Mouse (Mus musculus) midbrain, postnatal 0 days (tissue): ENCODE measurements around the gene Olfr545. TPM values are rescaled to one million over a fixed set of nuclear protein-coding genes. Genes with fewer than 3 reads are reported as not detected.
A peak's percentile ranks its signal among the peaks of the same experiment; 100 is the strongest.

Source experiments
- ATAC-seq: fragments of 200-750 bp; cut with Nextera tagmentation; 2 replicates; pipeline ENCODE4 v1.8.0; 2017; ENCODE audit warnings: moderate number of reproducible peaks, mild to moderate bottlenecking, moderate TSS enrichment, moderate library complexity; ENCODE audit not compliant: low FRiP score
- DNase-seq: peaks from one replicate; pipeline ENCODE4 v3.0.0-alpha.2; 2015; ENCODE audit warnings: low spot score
- H3K27ac ChIP-seq: fragments of 300-500 bp; sonication (generic); 2 replicates; pipeline ENCODE4 v1.5.1; 2014; ENCODE audit warnings: low read depth, mild to moderate bottlenecking, low read length, mixed read lengths
- H3K27me3 ChIP-seq: fragments of 300-500 bp; sonication (generic); 2 replicates; pipeline ENCODE4 v1.6.1; 2014; ENCODE audit warnings: low read length, control low read depth, mixed read lengths; ENCODE audit not compliant: insufficient read depth
- H3K36me3 ChIP-seq: fragments of 300-500 bp; sonication (generic); 2 replicates; pipeline ENCODE4 v1.6.1; 2014; ENCODE audit warnings: low read length, control low read depth, mixed read lengths; ENCODE audit not compliant: insufficient read depth
- H3K4me1 ChIP-seq: fragments of 300-500 bp; sonication (generic); 2 replicates; pipeline ENCODE4 v1.6.1; 2014; ENCODE audit warnings: mild to moderate bottlenecking, control low read depth, antibody characterized with exemption, low read length, mixed read lengths; ENCODE audit not compliant: insufficient read depth
- H3K4me2 ChIP-seq: fragments of 300-500 bp; sonication (generic); 2 replicates; pipeline ENCODE4 v1.6.1; 2014; ENCODE audit warnings: low read depth, mild to moderate bottlenecking, low read length, mixed read lengths; ENCODE audit not compliant: poor library complexity, severe bottlenecking
- H3K4me3 ChIP-seq: fragments of 300-500 bp; sonication (generic); 2 replicates; pipeline ENCODE4 v1.5.1; 2014; ENCODE audit warnings: low read depth, mild to moderate bottlenecking, low read length, moderate library complexity
- H3K9ac ChIP-seq: fragments of 300-500 bp; sonication (generic); replicated peaks from 2 replicates; pipeline ENCODE4 v1.6.1; 2014; ENCODE audit warnings: mild to moderate bottlenecking, low read length, moderate library complexity, mixed read lengths; ENCODE audit not compliant: poor library complexity, severe bottlenecking
- H3K9me3 ChIP-seq: fragments of 300-500 bp; sonication (generic); 2 replicates; pipeline ENCODE4 v1.6.1; 2016; ENCODE audit warnings: low read length, control low read depth
- CTCF ChIP-seq: IDR thresholded peaks from 2 replicates; pipeline ENCODE4 v1.5.1; 2016; ENCODE audit warnings: antibody characterized with exemption, mild to moderate bottlenecking
- WGBS: fragments of 180-500 bp; shearing (Covaris S2); extraction: QIAGEN DNeasy Blood & Tissue Kit; methylation state at CpG from one replicate; pipeline ENCODE4 v1.1.7; 2014; 5-methylcytosine and 5-hydroxymethylcytosine counted together
- polyA plus RNA-seq: library from polyadenylated mRNA; unstranded; fragments of >200 nt; fragmentation: Nextera tagmentation; extraction: Ambion mirVana; gene quantifications from 2 replicates; pipeline ENCODE4 v1.2.1, GENCODE M21; 2015
- total RNA-seq: library from RNA; depleted of rRNA; stranded (reverse); fragments of >200 nt; gene quantifications from 2 replicates; pipeline ENCODE4 v1.2.3, GENCODE M21; 2014

The Olfr545 gene
- total and polyA plus RNA-seq, 2 experiments from 2014 or later = 0.17 TPM; not detected in 1

DNA sequence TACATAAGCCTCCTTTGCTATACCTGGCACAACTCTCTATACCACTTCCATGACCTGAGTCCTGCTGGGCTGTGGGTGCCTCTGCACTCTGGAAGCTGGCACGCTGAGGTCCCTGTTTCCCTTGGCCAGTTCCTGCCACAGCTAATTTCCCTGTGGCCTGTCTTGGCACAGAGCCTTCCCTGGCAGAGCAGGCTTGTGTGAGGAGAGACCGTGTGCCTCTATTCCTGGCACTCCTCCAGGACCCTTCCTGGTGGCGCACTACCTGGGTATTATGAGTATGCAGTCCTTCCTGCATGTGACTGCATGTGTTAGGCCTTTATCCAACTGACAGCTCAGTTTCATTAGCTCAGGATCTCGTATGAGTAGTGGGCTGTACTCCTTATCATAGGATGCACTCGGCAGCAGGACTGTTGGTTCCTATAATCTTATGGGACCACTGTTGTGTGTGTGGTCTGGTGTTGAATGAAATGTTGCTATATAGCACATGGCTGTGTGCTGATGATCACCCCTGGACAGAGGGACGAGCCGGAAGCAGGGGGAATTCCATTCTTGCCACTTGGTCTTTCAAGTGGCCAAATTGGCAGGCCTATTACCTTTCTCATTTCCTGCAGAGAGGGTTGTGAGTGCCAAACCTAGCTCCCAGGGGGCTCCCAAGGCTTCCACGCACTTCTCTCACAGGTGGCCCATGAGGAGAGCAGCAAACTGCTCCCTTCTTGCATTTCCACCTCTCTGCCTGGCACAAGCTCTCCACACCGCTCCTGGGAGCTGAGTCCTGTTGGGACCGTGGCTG is 17.1 kb upstream of the Olfr545 start:
- Histone ChIP-seq H3K9ac (no peak overlapping the region), H3K9me3 (no peaks in the 10 kb centered on the region), H3K4me3 (no peak overlapping the region), H3K27me3 (peaks cover 5% of the 10 kb centered on the region; the same call in 1 of the 2 replicates), H3K27ac (no peak overlapping the region), H3K4me2 (no peak overlapping the region), H3K36me3 (no peaks in the 10 kb centered on the region), H3K4me1 (no peaks in the 10 kb centered on the region)
- ATAC-seq (no peak), DNase-seq (peak; percentile 48)
- WGBS = 67% methylated on average over 10 of the region's 10 CpGs
- no peak for TF ChIP-seq CTCF

DNA sequence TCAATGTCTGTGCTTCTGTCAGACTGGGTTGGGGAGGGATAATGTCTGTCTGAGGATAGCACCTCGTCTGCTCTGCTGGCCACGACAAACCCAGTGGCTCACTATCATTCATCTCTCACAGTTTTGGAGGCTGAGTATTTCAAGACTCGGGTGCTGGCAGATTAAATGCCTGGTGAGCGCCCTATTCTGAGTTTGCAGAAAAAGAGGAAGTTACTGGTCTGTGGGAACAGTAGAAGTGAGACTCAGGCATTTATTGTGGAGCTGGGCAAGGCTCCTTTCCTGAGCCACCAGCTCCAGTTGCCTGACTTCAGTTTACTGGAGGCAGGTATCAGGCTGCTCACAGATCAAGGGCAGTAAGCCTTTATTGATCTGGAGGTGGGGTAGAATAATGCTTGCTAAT is 14.8 kb upstream of the Olfr545 start:
- ATAC-seq (no peak), DNase-seq (no peak)
- Histone ChIP-seq H3K9ac (no peak overlapping the region), H3K9me3 (no peaks in the 10 kb centered on the region), H3K36me3 (no peaks in the 10 kb centered on the region), H3K27me3 (peaks cover 5% of the 10 kb centered on the region; the same call in 1 of the 2 replicates), H3K27ac (no peak overlapping the region), H3K4me2 (no peak overlapping the region), H3K4me1 (no peaks in the 10 kb centered on the region), H3K4me3 (no peak overlapping the region)
- TF ChIP-seq CTCF = no peak
- 72% methylated on average over 4 of the region's 4 CpGs for WGBS

DNA sequence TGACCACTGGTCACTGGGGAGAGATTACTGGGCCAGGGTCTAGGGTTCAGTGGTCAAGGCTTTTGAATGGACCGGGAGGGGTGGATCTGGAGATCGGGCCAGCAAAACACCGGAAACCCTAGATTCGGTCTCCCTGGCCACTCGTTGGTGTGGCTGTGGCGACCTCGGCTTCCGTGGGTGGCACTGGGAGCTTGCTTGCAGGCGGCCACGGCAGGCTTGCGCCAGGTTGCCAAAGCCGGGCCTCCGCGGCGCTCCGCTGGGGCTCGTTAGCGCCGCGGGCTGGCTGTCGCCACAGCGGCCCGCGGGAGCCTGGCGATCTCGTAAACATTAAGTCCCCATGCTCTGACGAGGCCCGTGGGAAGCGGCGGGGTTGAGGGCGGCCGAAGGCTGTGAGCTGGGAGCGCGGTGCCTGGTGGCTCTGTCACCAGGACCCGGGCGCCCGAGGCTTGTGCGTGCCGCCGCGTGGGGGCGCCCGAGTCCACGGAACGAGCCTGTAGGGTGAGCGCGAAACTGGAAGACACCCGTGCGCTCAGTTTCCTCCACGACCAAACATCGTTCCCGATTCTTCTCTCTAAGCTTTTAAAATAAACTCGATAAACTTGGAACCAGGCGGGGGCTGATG is 13.6 kb upstream of the Olfr545 start:
- ATAC-seq = peak; percentile 92
- TF ChIP-seq CTCF = peak; percentile 87
- Histone ChIP-seq H3K4me1 (no peaks in the 10 kb centered on the region), H3K36me3 (no peaks in the 10 kb centered on the region), H3K4me3 (peak overlapping the region; percentile 54), H3K9ac (peak overlapping the region; percentile 74), H3K27ac (peak overlapping the region; percentile 34; the same call in 1 of the 2 replicates), H3K27me3 (peaks cover 5% of the 10 kb centered on the region; the same call in 1 of the 2 replicates), H3K9me3 (no peaks in the 10 kb centered on the region), H3K4me2 (peak overlapping the region; percentile 89)
- DNase-seq = peak; percentile 87
- under 1% methylated on average over 53 of the region's 54 CpGs for WGBS

DNA sequence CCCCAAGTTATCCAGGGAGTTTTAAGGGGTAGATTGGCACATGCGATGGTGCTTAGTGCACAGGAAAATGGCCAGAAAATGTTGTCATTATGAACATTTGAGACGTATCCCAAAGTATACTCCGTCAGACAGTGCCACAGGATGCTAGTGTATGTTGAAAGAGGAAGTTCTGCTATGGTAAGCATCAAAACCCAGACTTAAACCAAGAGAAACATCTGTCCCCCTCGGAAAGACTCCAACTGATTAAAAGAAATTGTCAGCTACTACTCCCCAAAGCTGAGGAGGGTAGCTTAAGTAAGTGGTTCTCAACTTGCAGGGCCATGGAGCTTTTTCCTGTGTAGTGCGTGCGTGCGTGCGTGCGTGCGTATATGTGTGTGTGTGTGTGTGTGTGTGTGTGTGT is 12.6 kb upstream of the Olfr545 start:
- 96% methylated on average over 10 of the region's 10 CpGs for WGBS
- Histone ChIP-seq H3K4me3 (no peak overlapping the region), H3K9me3 (no peaks in the 10 kb centered on the region), H3K27ac (no peak overlapping the region), H3K9ac (no peak overlapping the region), H3K4me1 (no peaks in the 10 kb centered on the region), H3K27me3 (peaks cover 5% of the 10 kb centered on the region; the same call in 1 of the 2 replicates), H3K36me3 (no peaks in the 10 kb centered on the region), H3K4me2 (no peak overlapping the region)
- ATAC-seq (no peak), DNase-seq (no peak)
- TF ChIP-seq CTCF = no peak

DNA sequence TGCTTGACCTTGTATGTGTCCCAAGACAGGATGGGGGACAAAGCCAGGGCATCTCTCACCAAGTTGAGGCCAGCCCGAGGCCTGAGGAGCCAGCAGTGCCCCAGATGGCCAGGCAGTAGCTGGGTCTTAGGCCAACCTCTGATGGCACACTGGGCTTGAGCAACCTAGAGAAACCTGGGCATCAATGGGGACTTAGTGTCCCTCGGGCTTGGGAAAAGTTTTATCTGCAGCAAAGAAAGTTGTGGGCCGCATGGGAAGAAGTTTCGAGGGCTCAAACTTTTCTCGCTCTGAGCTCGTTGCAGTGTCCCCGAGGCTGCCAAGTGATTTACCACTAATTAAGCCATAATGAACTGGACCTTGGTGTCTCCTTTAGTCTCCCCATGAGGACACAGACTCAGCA is 10.4 kb upstream of the Olfr545 start:
- H3K27ac ChIP-seq = no peak overlapping the region
- no peaks in the 10 kb centered on the region for H3K9me3 ChIP-seq
- no peak overlapping the region for H3K4me3 ChIP-seq
- ATAC-seq = no peak
- no peaks in the 10 kb centered on the region for H3K36me3 ChIP-seq
- peaks cover 5% of the 10 kb centered on the region; the same call in 1 of the 2 replicates for H3K27me3 ChIP-seq
- no peaks in the 10 kb centered on the region for H3K4me1 ChIP-seq
- no peak for TF ChIP-seq CTCF
- 76% methylated on average over 7 of the region's 7 CpGs for WGBS
- DNase-seq = no peak
- H3K4me2 ChIP-seq = no peak overlapping the region
- H3K9ac ChIP-seq = no peak overlapping the region

DNA sequence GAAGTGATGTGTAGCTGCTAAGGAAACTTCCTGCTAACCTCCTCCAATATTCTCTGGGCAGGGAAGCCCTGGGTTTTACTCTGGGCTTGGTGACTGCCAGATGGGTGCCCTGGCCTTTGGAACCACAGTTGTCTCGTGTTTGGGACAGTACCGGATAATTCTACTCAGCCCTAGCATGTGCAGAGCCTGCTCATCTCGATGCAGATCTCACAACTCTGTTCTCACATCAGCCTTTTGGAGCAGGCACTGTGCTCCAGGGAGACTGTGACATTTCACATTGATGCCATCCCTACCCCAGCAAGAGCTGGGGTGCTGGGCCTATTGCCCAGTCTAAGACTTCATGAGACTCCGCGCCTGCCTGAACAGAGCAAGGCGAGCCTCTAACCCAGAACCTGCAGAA is 9.3 kb upstream of the Olfr545 start:
- Histone ChIP-seq H3K9ac (no peak overlapping the region), H3K4me2 (no peak overlapping the region), H3K27ac (no peak overlapping the region), H3K27me3 (peaks cover under 1% of the 10 kb centered on the region; the same call in 1 of the 2 replicates), H3K4me1 (no peaks in the 10 kb centered on the region), H3K36me3 (no peaks in the 10 kb centered on the region), H3K9me3 (no peaks in the 10 kb centered on the region), H3K4me3 (no peak overlapping the region)
- WGBS = 92% methylated on average over 6 of the region's 6 CpGs
- DNase-seq (no peak), ATAC-seq (no peak)
- no peak for TF ChIP-seq CTCF
